Mouse (Mus musculus) neural tube, embryonic 14.5 days (tissue): ENCODE data around the gene Gm13276. TPM values are rescaled to one million over a fixed set of nuclear protein-coding genes. Genes with fewer than 3 reads are reported as not detected.
"Not testable (repeated sequence)": the region's sequence is repeated elsewhere in the genome, so short reads cannot be mapped to it uniquely, and the experiment has no call there.

Experiments used
- ATAC-seq: fragments of 200-750 bp; cut with Nextera tagmentation; 2 replicates; pipeline ENCODE4 v1.8.0; 2017; ENCODE audit warnings: low read depth, mild to moderate bottlenecking, moderate TSS enrichment, moderate library complexity
- H3K27ac ChIP-seq: fragments of 300-500 bp; sonication (generic); 2 replicates; pipeline ENCODE4 v1.5.1; 2014; ENCODE audit warnings: low read depth, mild to moderate bottlenecking, control low read depth, low read length, moderate library complexity, mixed read lengths
- H3K27me3 ChIP-seq: fragments of 300-500 bp; sonication (generic); 2 replicates; pipeline ENCODE4 v1.6.1; 2014; ENCODE audit warnings: low read length; ENCODE audit not compliant: control insufficient read depth, insufficient read depth
- H3K36me3 ChIP-seq: fragments of 300-500 bp; sonication (generic); 2 replicates; pipeline ENCODE4 v1.6.1; 2014; ENCODE audit warnings: low read length, mixed read lengths; ENCODE audit not compliant: control insufficient read depth, insufficient read depth
- H3K4me1 ChIP-seq: fragments of 300-500 bp; sonication (generic); 2 replicates; pipeline ENCODE4 v1.6.1; 2014; ENCODE audit warnings: low read length; ENCODE audit not compliant: control insufficient read depth, insufficient read depth
- H3K4me2 ChIP-seq: fragments of 300-500 bp; sonication (generic); 2 replicates; pipeline ENCODE4 v1.6.1; 2014; ENCODE audit warnings: mild to moderate bottlenecking, low read depth, low read length, control low read depth
- H3K4me3 ChIP-seq: fragments of 300-500 bp; sonication (generic); 2 replicates; pipeline ENCODE4 v1.5.1; 2014; ENCODE audit warnings: low read depth, low read length, control low read depth, mixed read lengths
- H3K9ac ChIP-seq: fragments of 300-500 bp; sonication (generic); replicated peaks from 2 replicates; pipeline ENCODE4 v1.6.1; 2014; ENCODE audit warnings: low read depth, mild to moderate bottlenecking, control low read depth, low read length, mixed read lengths
- H3K9me3 ChIP-seq: fragments of 300-500 bp; sonication (generic); 2 replicates; pipeline ENCODE4 v1.6.1; 2016; ENCODE audit warnings: low read length; ENCODE audit not compliant: control insufficient read depth
- WGBS: fragments of 180-500 bp; shearing (Covaris S2); extraction: QIAGEN DNeasy Blood & Tissue Kit; methylation state at CpG from one replicate; pipeline ENCODE4 v1.1.7; 2014; 5-methylcytosine and 5-hydroxymethylcytosine counted together
- polyA plus RNA-seq: library from polyadenylated mRNA; unstranded; fragments of >200 nt; fragmentation: Nextera tagmentation; extraction: Ambion mirVana; gene quantifications from 2 replicates; pipeline ENCODE4 v1.2.1, GENCODE M21; 2014

Gm13276 gene
- polyA plus RNA-seq, 1 experiment from 2014 or later = not detected

DNA sequence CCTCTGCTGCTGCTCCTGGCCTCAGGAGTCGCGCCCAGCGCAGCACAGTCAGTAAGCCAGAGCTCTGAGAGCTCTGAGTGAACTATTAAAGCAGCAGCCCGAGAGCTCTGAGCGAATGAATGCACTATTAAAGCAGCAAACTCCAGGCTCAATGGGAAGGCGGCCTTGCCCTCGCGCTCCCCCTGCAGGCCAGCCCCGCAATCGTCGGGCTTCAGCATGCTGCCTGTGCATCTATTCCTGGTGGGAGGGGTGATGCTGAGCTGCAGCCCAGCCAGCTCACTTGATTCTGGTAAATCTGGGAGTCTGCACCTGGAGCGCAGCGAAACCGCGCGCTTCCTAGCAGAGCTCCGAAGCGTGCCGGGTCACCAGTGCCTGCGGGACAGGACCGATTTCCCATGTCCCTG lies 27.9 kb upstream of the Gm13276 start:
- peak overlapping the region; percentile 67 for H3K4me2 ChIP-seq
- not testable (repeated sequence) for H3K4me1 ChIP-seq, H3K9me3 ChIP-seq, H3K27ac ChIP-seq, H3K27me3 ChIP-seq, H3K36me3 ChIP-seq
- under 1% methylated on average over 20 of the region's 21 CpGs for WGBS
- peak overlapping the region; percentile 34; the same call in 1 of the 2 replicates for H3K9ac ChIP-seq
- peak overlapping the region; percentile 36 for H3K4me3 ChIP-seq
- peak; percentile 100 for ATAC-seq

DNA sequence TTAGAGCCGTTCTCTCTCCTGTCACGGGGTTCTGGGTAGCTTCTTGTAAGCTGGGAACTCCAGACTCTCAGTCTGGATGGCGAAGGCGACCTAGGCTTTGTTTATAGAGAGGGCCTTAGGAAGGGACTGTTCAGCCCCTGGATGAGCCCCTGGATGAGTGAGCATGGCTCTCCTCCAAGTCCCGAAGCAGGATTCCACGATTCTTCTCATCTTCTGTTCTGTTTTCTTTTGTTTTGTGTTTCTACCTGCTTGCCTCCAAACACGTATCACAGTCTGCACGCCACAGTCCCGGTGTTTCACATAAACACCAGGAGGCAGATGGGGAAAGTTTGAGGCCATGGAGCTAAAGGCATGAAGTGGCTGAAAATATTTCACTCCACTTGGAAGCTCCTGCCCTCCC lies 26.8 kb upstream of the Gm13276 start:
- not testable (repeated sequence) for H3K4me1 ChIP-seq, H3K4me2 ChIP-seq, H3K36me3 ChIP-seq, H3K27ac ChIP-seq, ATAC-seq, H3K9me3 ChIP-seq, H3K27me3 ChIP-seq, H3K9ac ChIP-seq, H3K4me3 ChIP-seq
- WGBS = 96% methylated on average over 9 of the region's 9 CpGs

DNA sequence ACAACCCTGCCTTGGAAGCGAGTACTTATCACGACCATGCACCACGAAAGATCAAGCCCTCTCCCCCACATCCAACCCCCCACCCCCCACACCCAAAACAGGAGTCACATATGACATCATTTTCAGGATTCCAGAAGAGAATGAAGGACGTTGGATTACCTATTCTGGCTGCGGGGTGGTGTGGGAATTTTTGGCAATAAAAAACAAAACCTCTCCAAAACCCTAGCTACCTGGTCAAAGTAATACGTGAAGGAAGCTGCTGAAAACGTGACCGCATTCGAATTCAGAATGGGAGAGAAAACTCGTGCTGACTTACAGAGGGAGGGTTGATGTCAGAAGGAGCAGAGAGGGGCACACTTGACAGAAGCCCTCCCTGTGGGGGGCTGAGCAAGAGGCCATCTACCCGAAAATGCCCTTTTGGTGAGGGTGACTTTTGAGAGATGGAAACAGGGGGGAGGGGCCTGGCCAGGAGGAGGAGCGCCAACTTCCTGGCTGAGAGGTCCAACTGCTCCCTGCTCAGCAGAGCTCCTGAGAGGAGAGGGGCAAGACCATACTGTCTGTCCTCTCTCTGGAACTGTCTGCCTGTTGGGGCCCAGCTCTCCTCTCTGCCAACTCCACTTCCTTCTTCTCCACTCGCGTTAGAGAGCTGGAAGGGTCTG lies 25.8 kb upstream of the Gm13276 start, which contains the start of gene Gm13283:
Gene Gm13283 (plus strand): TSS at position 510 of the 659 bp plus-strand sequence.
- Histone ChIP-seq H3K4me3 (peak within 1 kb of the TSS; percentile 20; the same call in 1 of the 2 replicates), H3K4me2 (peak within 1 kb of the TSS; percentile 53)
- not testable (repeated sequence) for ATAC-seq, H3K4me1 ChIP-seq, H3K9me3 ChIP-seq, H3K9ac ChIP-seq, H3K36me3 ChIP-seq, H3K27ac ChIP-seq, H3K27me3 ChIP-seq
- WGBS = 33% methylated on average over 10 of the region's 14 CpGs

DNA sequence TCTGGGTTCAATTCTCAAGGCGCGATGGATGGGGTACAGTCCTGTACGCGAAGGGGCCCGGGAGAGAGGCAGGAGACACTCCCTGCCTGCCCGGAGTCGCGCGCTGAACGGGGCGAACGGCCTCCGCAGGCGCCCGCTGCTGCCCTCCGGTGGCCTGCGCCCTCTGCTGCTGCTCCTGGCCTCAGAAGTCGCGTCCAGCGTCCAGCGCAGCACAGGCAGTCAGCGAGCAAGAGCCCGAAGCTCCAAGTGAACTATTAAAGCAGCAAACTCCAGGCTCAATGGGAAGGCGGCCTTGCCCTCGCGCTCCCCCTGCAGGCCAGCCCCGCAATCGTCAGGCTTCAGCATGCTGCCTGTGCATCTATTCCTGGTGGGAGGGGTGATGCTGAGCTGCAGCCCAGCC lies 25.1 kb upstream of the Gm13276 start:
- 0% methylated on average over 17 of the region's 28 CpGs for WGBS
- H3K4me3 ChIP-seq = peak overlapping the region; percentile 20; the same call in 1 of the 2 replicates
- peak overlapping the region; percentile 53 for H3K4me2 ChIP-seq
- not testable (repeated sequence) for H3K9me3 ChIP-seq, H3K27me3 ChIP-seq, H3K4me1 ChIP-seq, ATAC-seq, H3K27ac ChIP-seq, H3K36me3 ChIP-seq, H3K9ac ChIP-seq

DNA sequence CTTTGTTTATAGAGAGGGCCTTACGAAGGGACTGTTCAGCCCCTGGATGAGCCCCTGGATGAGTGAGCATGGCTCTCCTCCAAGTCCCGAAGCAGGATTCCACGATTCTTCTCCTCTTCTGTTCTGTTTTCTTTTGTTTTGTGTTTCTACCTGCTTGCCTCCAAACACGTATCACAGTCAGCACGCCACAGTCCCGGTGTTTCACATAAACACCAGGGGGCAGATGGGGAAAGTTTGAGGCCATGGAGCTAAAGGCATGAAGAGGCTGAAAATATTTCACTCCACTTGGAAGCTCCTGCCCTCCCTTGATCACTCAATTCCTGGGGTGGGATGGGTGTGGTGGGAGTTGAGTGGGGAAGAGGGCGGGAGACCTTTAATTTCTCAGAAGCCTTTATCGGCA lies 23.7 kb upstream of the Gm13276 start:
- not testable (repeated sequence) for H3K9ac ChIP-seq, H3K4me1 ChIP-seq, H3K36me3 ChIP-seq, H3K4me2 ChIP-seq, H3K9me3 ChIP-seq, H3K27ac ChIP-seq, H3K4me3 ChIP-seq, ATAC-seq, H3K27me3 ChIP-seq
- 75% methylated on average over 6 of the region's 8 CpGs for WGBS

DNA sequence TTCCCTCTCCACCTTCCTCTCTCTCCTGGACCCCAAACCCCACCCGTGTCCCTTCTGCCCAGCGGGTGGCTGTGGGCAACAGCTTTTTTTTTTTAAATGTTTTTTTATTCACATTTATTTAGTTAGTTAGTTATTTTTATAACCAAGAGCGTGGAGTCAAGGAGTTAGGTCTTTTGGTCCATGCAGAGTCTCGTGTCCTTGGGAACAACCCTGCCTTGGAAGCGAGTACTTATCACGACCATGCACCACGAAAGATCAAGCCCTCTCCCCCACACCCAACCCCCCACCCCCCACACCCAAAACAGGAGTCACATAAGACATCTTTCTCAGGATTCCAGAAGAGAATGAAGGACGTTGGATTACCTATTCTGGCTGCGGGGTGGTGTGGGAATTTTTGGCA lies 23.2 kb upstream of the Gm13276 start:
- H3K9me3 ChIP-seq, H3K4me1 ChIP-seq, H3K27me3 ChIP-seq, H3K4me3 ChIP-seq, H3K9ac ChIP-seq, H3K36me3 ChIP-seq, H3K4me2 ChIP-seq, H3K27ac ChIP-seq, ATAC-seq: not testable (repeated sequence)
- 58% methylated on average over 7 of the region's 9 CpGs for WGBS

DNA sequence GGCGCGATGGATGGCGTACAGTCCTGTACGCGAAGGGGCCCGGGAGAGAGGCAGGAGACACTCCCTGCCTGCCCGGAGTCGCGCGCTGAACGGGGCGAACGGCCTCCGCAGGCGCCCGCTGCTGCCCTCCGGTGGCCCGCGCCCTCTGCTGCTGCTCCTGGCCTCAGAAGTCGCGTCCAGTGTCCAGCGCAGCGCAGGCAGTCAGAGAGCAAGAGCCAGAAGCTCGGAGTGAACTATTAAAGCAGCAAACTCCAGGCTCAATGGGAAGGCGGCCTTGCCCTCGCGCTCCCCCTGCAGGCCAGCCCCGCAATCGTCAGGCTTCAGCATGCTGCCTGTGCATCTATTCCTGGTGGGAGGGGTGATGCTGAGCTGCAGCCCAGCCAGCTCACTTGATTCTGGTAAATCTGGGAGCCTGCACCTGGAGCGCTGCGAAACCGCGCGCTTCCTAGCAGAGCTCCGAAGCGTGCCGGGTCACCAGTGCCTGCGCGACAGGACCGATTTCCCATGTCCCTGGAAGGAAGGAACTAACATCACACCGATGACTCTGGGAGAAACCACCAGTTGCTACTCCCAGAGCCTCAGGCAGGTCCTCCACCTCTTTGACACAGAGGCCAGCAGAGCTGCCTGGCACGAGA lies 22.0 kb upstream of the Gm13276 start:
- not testable (repeated sequence) for H3K36me3 ChIP-seq, H3K4me1 ChIP-seq, H3K27ac ChIP-seq, H3K27me3 ChIP-seq, H3K9me3 ChIP-seq, H3K9ac ChIP-seq, ATAC-seq
- Histone ChIP-seq H3K4me2 (peak overlapping the region; percentile 44), H3K4me3 (peak overlapping the region; percentile 20; the same call in 1 of the 2 replicates)
- 5% methylated on average over 20 of the region's 42 CpGs for WGBS

DNA sequence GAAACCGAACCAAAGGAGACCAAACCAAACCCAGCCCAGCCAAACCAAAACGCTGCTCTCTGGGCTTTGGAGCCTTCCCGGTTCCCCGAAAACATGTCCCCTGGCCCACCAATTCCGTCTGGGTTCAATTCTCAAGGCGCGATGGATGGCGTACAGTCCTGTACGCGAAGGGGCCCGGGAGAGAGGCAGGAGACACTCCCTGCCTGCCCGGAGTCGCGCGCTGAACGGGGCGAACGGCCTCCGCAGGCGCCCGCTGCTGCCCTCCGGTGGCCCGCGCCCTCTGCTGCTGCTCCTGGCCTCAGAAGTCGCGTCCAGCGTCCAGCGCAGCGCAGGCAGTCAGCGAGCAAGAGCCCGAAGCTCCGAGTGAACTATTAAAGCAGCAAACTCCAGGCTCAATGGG lies 12.0 kb upstream of the Gm13276 start, which contains the start of gene Gm13290:
Gene Gm13290 (plus strand): TSS at position 301 of the 400 bp plus-strand sequence.
- H3K9ac ChIP-seq, H3K27me3 ChIP-seq, H3K36me3 ChIP-seq, H3K4me1 ChIP-seq, H3K4me2 ChIP-seq, H3K9me3 ChIP-seq, H3K4me3 ChIP-seq, H3K27ac ChIP-seq, ATAC-seq: not testable (repeated sequence)
- WGBS = no CpG with 5 or more reads among the region's 32 CpGs

DNA sequence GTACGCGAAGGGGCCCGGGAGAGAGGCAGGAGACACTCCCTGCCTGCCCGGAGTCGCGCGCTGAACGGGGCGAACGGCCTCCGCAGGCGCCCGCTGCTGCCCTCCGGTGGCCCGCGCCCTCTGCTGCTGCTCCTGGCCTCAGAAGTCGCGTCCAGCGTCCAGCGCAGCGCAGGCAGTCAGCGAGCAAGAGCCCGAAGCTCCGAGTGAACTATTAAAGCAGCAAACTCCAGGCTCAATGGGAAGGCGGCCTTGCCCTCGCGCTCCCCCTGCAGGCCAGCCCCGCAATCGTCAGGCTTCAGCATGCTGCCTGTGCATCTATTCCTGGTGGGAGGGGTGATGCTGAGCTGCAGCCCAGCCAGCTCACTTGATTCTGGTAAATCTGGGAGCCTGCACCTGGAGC lies 8.9 kb upstream of the Gm13276 start, which contains the start of gene Gm13289:
Gene Gm13289 (plus strand): TSS at position 301 of the 400 bp plus-strand sequence.
- H3K27me3 ChIP-seq, ATAC-seq, H3K4me1 ChIP-seq, H3K4me2 ChIP-seq, H3K4me3 ChIP-seq, H3K9me3 ChIP-seq, H3K36me3 ChIP-seq, H3K9ac ChIP-seq, H3K27ac ChIP-seq: not testable (repeated sequence)
- no CpG with 5 or more reads among the region's 29 CpGs for WGBS
